In the genomic region with DNA sequence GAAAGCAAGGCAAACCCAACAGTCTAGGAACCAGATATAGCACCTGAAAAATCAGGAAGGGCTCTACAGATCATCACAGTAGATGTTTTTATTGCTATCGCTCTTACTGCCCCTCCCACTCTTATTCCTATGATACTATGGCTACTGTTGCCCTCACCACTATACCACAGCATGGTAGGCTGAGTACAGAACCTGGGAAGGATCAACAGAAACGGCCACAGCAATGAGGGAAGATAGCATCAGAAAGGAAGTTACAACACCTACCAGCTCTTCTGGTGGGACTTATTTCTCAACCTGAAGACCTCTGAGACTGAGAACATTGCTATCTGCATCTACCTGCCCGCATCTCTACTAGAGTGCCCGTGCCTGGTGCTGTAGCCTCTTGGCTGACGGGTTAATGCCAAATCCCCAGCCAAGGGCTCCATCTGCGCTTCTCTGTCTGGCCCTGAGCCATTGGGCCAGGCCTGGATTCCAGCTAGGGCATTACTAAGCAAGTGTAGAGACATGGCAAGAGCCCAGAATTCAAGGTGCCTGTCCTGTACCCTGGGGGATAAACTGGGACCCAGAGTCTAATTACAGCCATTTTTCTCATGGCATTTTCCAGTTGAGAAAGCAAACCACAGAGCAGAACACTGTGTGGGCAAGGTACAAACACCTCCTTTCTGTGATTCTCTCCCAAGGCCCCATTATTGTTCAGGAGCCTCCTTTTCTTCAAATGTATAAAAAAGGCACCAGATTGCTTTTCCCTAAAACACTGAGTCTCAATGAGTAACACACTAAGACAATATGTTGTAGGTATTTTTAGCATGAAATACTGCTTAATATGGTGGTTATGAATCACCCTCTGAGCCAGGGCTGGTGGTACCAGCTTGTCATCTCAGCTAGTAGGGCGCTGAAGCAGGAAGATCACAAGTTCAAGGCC, we compare ENCODE assay signal across 13 mouse cellular contexts. TPM values are rescaled to one million over a fixed set of nuclear protein-coding genes. Genes with fewer than 3 reads are reported as not detected.
DNase-seq lines count a peak whose midpoint lies in the region; ATAC-seq and TF ChIP-seq lines count a peak whose summit lies in the region.
"Had no signal": no experiment of that assay in that cellular context is flagged by ENCODE, and none has a peak within 500 bp of the region (broad histone marks: within the 10 kb centered on the region; RNA-seq: fewer than 3 reads in every experiment).

No protein-coding gene starts in this region.

- H3K4me3 ChIP-seq in cortical plate, adult 2 months (ENCODE audit: insufficient read depth, low read length): no peak overlapping the region
- H3K4me3 ChIP-seq: erythroblast, embryonic 14.5 days; lung, embryonic 15.5 days; neural tube, embryonic 12.5 days; stomach, embryonic 15.5 days had no signal

- DNase-seq in frontal cortex, postnatal 14 days (ENCODE audit: low spot score in 2 of 2): no peak
- peak; percentile 58 for DNase-seq in MN1 (ENCODE audit: low spot score)
- peak; percentile 29 for DNase-seq in layer of hippocampus, adult 9-10 months (ENCODE audit: low spot score)
- DNase-seq in embryo, embryonic 10 days (ENCODE audit: low spot score): no peak
- no peak for DNase-seq in T-cell, adult 2 months (ENCODE audit: low spot score)
- no peak for DNase-seq in lung, postnatal 25 days (ENCODE audit: low spot score)

- H3K4me1 ChIP-seq in cortical plate, adult 2 months (ENCODE audit: control insufficient read depth, insufficient read depth, low read length): peaks cover 3% of the 10 kb centered on the region; the same call in 1 of the 2 replicates
- H3K4me1 ChIP-seq: lung, embryonic 15.5 days; neural tube, embryonic 12.5 days; stomach, embryonic 15.5 days had no signal

- no peak for TF ChIP-seq CTCF in cortical plate, adult 2 months (IDR thresholded peaks at IDR 0.05; ENCODE audit: extremely low read depth, insufficient read depth, low read length)

- H3K27ac ChIP-seq in cortical plate, adult 2 months (ENCODE audit: insufficient read depth, low read length): 0 out of 2 replicates have a peak overlapping the region, but pooled peaks have one; percentile 9
- H3K27ac ChIP-seq: kidney, postnatal 0 days; lung, embryonic 15.5 days; neural tube, embryonic 12.5 days; stomach, embryonic 15.5 days had no signal

- peak; percentile 91 for ATAC-seq in frontal cortex, adult (ENCODE audit: low TSS enrichment)

- TF ChIP-seq POLR2A in cortical plate, adult 2 months (IDR thresholded peaks at IDR 0.05; ENCODE audit: extremely low read depth, insufficient read depth, low read length): no peak

RNA-seq across cellular contexts. Expression of a gene that starts 28.0 kb away (rescaled TPM):
- 64.5 and 68.5 TPM in 2 replicates for polyA plus RNA-seq in cortical plate, adult 2 months (2012; rRNA removed)

Comparison
In these comparisons a context has a peak if more than half of its experiments do, and no peak if none do; other contexts are left out.
1. DNase-seq: peak in MN1 (single experiment) and layer of hippocampus, adult 9-10 months (single experiment); none in frontal cortex, postnatal 14 days (0 of 2), embryo, embryonic 10 days (single experiment), T-cell, adult 2 months (single experiment) and lung, postnatal 25 days (single experiment).